Mouse (Mus musculus): ENCODE measurements around the gene Ss18l1. TPM values are rescaled to one million over a fixed set of nuclear protein-coding genes. Genes with fewer than 3 reads are reported as not detected.

The Ss18l1 gene
- polyA plus RNA-seq, 1 experiment from 2014 or later: 4.3 TPM

Other genes starting within 250 kb of the Ss18l1 start
- 2.9 and 3.2 TPM in 2 replicates for gene Taf4, start 65.9 kb upstream of the Ss18l1 start, polyA plus RNA-seq (2015; fragmentation: Nextera tagmentation; extraction: Ambion mirVana)
- gene Lsm14b, start 17.5 kb upstream of the Ss18l1 start, polyA plus RNA-seq (2015; fragmentation: Nextera tagmentation; extraction: Ambion mirVana): 2.0 and 2.2 TPM in 2 replicates
- 471 and 493 TPM in 2 replicates for gene Psma7, start 76 bp upstream of the Ss18l1 start, polyA plus RNA-seq (2015; fragmentation: Nextera tagmentation; extraction: Ambion mirVana)
- 27.0 and 27.9 TPM in 2 replicates for gene Mtg2, start 28.1 kb downstream of the Ss18l1 start, polyA plus RNA-seq (2015; fragmentation: Nextera tagmentation; extraction: Ambion mirVana)
- not detected in 2 replicates for gene Hrh3, start 62.0 kb downstream of the Ss18l1 start, polyA plus RNA-seq (2015; fragmentation: Nextera tagmentation; extraction: Ambion mirVana)
- 39.6 and 43.1 TPM in 2 replicates for gene Osbpl2, start 76.8 kb downstream of the Ss18l1 start, polyA plus RNA-seq (2015; fragmentation: Nextera tagmentation; extraction: Ambion mirVana)
- gene Adrm1, start 129.0 kb downstream of the Ss18l1 start, polyA plus RNA-seq (2015; fragmentation: Nextera tagmentation; extraction: Ambion mirVana): 154 and 171 TPM in 2 replicates
- gene Lama5, start 183.3 kb downstream of the Ss18l1 start, polyA plus RNA-seq (2015; fragmentation: Nextera tagmentation; extraction: Ambion mirVana): 61.3 and 64.6 TPM in 2 replicates
- 408 and 537 TPM in 2 replicates for gene Rps21, start 214.9 kb downstream of the Ss18l1 start, polyA plus RNA-seq (2015; fragmentation: Nextera tagmentation; extraction: Ambion mirVana)
- gene Cables2, start 231.0 kb downstream of the Ss18l1 start, polyA plus RNA-seq (2015; fragmentation: Nextera tagmentation; extraction: Ambion mirVana): 4.3 and 4.6 TPM in 2 replicates
- gene Rbbp8nl, start 247.4 kb downstream of the Ss18l1 start, polyA plus RNA-seq (2015; fragmentation: Nextera tagmentation; extraction: Ambion mirVana): 3.7 and 5.9 TPM in 2 replicates